ENCODE assay signal across 8 mouse cellular contexts in the genomic region with DNA sequence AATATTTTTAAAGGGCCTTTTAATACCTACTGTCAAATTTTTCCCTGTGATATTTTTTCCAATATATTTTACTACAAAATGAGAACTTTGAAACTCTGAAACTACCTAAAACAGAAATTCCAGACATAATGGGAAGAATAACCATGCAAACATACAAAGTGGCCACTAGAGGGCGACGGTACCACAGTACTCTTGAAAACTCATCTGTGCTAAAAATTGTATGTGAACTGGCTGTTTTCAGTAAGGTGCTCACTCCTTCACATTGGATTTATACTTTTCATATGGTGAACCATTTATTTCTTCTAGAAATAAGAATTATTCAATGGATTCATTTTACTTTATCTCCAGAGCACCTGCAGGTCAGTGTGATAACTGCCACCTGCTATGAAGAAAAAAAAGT. TPM values are rescaled to one million over a fixed set of nuclear protein-coding genes. Genes with fewer than 3 reads are reported as not detected.
A peak's percentile ranks its signal among the peaks of the same experiment; 100 is the strongest.
DNase-seq lines count a peak whose midpoint lies in the region; ATAC-seq and TF ChIP-seq lines count a peak whose summit lies in the region.

No protein-coding gene starts in this region.

- H3K9me3 ChIP-seq in forebrain, embryonic 11.5 days (ENCODE audit: control insufficient read depth, low read length), result no peaks in the 10 kb centered on the region
- no peaks in the 10 kb centered on the region for H3K9me3 ChIP-seq in forebrain, embryonic 16.5 days (ENCODE audit: control insufficient read depth, low read length)
- H3K9me3 ChIP-seq in liver, embryonic 14.5 days (ENCODE audit: control insufficient read depth, low read length), result no peaks in the 10 kb centered on the region

- peak; percentile 65 for DNase-seq in forebrain, embryonic 11.5 days (ENCODE audit: low spot score)
- peak; percentile 13 for DNase-seq in thymus, adult 2 months
- DNase-seq in thymus, adult 18-20 months, result no peak
- DNase-seq in cerebellum, adult 9-10 months, result peak; percentile 61
- DNase-seq in heart, postnatal 4 days, result peak; percentile 37
- peak; percentile 4 to 24 (median 19) for DNase-seq in liver, embryonic 14.5 days (ENCODE audit: low read depth in 3 of 3, low spot score in 3 of 3)
- peak; percentile 63 for DNase-seq in retina, postnatal 1 day

- H3K27me3 ChIP-seq in forebrain, embryonic 11.5 days (ENCODE audit: control insufficient read depth, insufficient read depth, low read length), result no peaks in the 10 kb centered on the region
- no peaks in the 10 kb centered on the region for H3K27me3 ChIP-seq in forebrain, embryonic 16.5 days (replicated peaks; ENCODE audit: control insufficient read depth, insufficient read depth, low read length)
- no peaks in the 10 kb centered on the region for H3K27me3 ChIP-seq in thymus, adult 2 months (ENCODE audit: control insufficient read depth, insufficient read depth, low read length)
- H3K27me3 ChIP-seq in liver, embryonic 14.5 days (ENCODE audit: control insufficient read depth, insufficient read depth, low read length), result no peaks in the 10 kb centered on the region

- no peak for ATAC-seq in forebrain, embryonic 11.5 days (replicated peaks; ENCODE audit: low FRiP score)
- no peak for ATAC-seq in forebrain, embryonic 16.5 days
- no peak for ATAC-seq in liver, embryonic 14.5 days (ENCODE audit: insufficient read depth)

- TF ChIP-seq CTCF in thymus, adult 2 months (IDR thresholded peaks at IDR 0.05; ENCODE audit: borderline replicate concordance, control insufficient read depth, extremely low read depth, insufficient read depth, low read length, poor library complexity), result no peak
- peak; percentile 76 for TF ChIP-seq CTCF in liver, embryonic 14.5 days (IDR thresholded peaks at IDR 0.05; ENCODE audit: low read depth)

- no peak for TF ChIP-seq EP300 in liver, embryonic 14.5 days (IDR thresholded peaks at IDR 0.05; ENCODE audit: low read depth)

- H3K36me3 ChIP-seq in forebrain, embryonic 11.5 days (ENCODE audit: control insufficient read depth, insufficient read depth, low read length), result no peaks in the 10 kb centered on the region
- H3K36me3 ChIP-seq in forebrain, embryonic 16.5 days (ENCODE audit: control insufficient read depth, insufficient read depth), result peaks cover 10% of the 10 kb centered on the region
- H3K36me3 ChIP-seq in thymus, adult 2 months (ENCODE audit: control insufficient read depth, insufficient read depth, low read length), result no peaks in the 10 kb centered on the region
- H3K36me3 ChIP-seq in liver, embryonic 14.5 days (replicated peaks; ENCODE audit: control insufficient read depth, insufficient read depth, low read depth), result no peaks in the 10 kb centered on the region

- H3K4me3 ChIP-seq in forebrain, embryonic 11.5 days (ENCODE audit: low read depth, low read length), result no peak overlapping the region
- H3K4me3 ChIP-seq in forebrain, embryonic 16.5 days (replicated peaks; ENCODE audit: low read length), result no peak overlapping the region
- no peak overlapping the region for H3K4me3 ChIP-seq in thymus, adult 2 months (ENCODE audit: control insufficient read depth, insufficient read depth, low read length)
- H3K4me3 ChIP-seq in liver, embryonic 14.5 days (ENCODE audit: insufficient read depth in 1 of 2, low read depth in 2 of 2, low read length in 2 of 2), result no peak overlapping the region

- H3K4me2 ChIP-seq in forebrain, embryonic 11.5 days (ENCODE audit: low read depth, low read length, severe bottlenecking), result no peak overlapping the region
- no peak overlapping the region for H3K4me2 ChIP-seq in forebrain, embryonic 16.5 days (ENCODE audit: low read length)
- no peak overlapping the region for H3K4me2 ChIP-seq in liver, embryonic 14.5 days (ENCODE audit: low read depth)

- TF ChIP-seq POLR2A in thymus, adult 2 months (IDR thresholded peaks at IDR 0.05; ENCODE audit: control insufficient read depth, extremely low read depth, insufficient read depth, low read length, poor library complexity), result no peak

- H3K27ac ChIP-seq in forebrain, embryonic 11.5 days (ENCODE audit: low read depth, low read length), result no peak overlapping the region
- no peak overlapping the region for H3K27ac ChIP-seq in forebrain, embryonic 16.5 days (ENCODE audit: low read length)
- no peak overlapping the region for H3K27ac ChIP-seq in thymus, adult 2 months (ENCODE audit: control insufficient read depth, insufficient read depth, low read length)
- H3K27ac ChIP-seq in liver, embryonic 14.5 days, result no peak overlapping the region

- WGBS in forebrain, embryonic 11.5 days, result 0% methylated on average over 2 of the region's 2 CpGs
- 0% methylated on average over 2 of the region's 2 CpGs for WGBS in forebrain, embryonic 16.5 days
- WGBS in thymus, adult 2 months, result 0% methylated on average over 2 of the region's 2 CpGs
- WGBS in liver, embryonic 14.5 days (ENCODE audit: insufficient replicate concordance), result 1% methylated on average over 2 of the region's 2 CpGs

- H3K4me1 ChIP-seq in forebrain, embryonic 11.5 days (replicated peaks; ENCODE audit: control insufficient read depth, insufficient read depth, low read length), result no peaks in the 10 kb centered on the region
- H3K4me1 ChIP-seq in forebrain, embryonic 16.5 days (replicated peaks; ENCODE audit: control insufficient read depth, insufficient read depth, low read length), result no peaks in the 10 kb centered on the region
- no peaks in the 10 kb centered on the region for H3K4me1 ChIP-seq in thymus, adult 2 months (replicated peaks; ENCODE audit: control insufficient read depth, insufficient read depth, low read length)
- no peaks in the 10 kb centered on the region for H3K4me1 ChIP-seq in liver, embryonic 14.5 days (replicated peaks; ENCODE audit: control insufficient read depth in 2 of 2, insufficient read depth in 2 of 2, low read length in 1 of 2)

- H3K9ac ChIP-seq in forebrain, embryonic 11.5 days (ENCODE audit: low read length), result no peak overlapping the region
- H3K9ac ChIP-seq in forebrain, embryonic 16.5 days (replicated peaks; ENCODE audit: low read depth, low read length), result no peak overlapping the region
- H3K9ac ChIP-seq in liver, embryonic 14.5 days (replicated peaks), result no peak overlapping the region

RNA-seq across cellular contexts. Expression of a gene that starts 41.5 kb away (rescaled TPM):
- polyA plus RNA-seq in forebrain, embryonic 11.5 days (2014; fragmentation: Nextera tagmentation; extraction: Ambion mirVana), result 25.6 and 26.1 TPM in 2 replicates
- polyA plus RNA-seq in forebrain, embryonic 16.5 days (2015; fragmentation: Nextera tagmentation; extraction: Ambion mirVana), result 10.9 and 12.5 TPM in 2 replicates
- polyA plus RNA-seq in thymus, adult 2 months (2012; rRNA removed), result 13.3 and 16.4 TPM in 2 replicates
- total RNA-seq in heart, postnatal 4 days (2021), result 10 to 100 TPM; 14.3 to 17.1 TPM
- 2.8 and 4.8 TPM in 2 replicates for polyA plus RNA-seq in liver, embryonic 14.5 days (2012; rRNA removed)
- 5.3 and 5.9 TPM in 2 replicates for polyA plus RNA-seq in liver, embryonic 14.5 days (2014; fragmentation: Nextera tagmentation; extraction: Ambion mirVana)

Comparison
In these comparisons a context has a peak if more than half of its experiments do, and no peak if none do; other contexts are left out.
1. DNase-seq: peak in forebrain, embryonic 11.5 days (single experiment), thymus, adult 2 months (single experiment), cerebellum, adult 9-10 months (single experiment), heart, postnatal 4 days (single experiment), liver, embryonic 14.5 days (3 of 3) and retina, postnatal 1 day (single experiment); none in thymus, adult 18-20 months (0 of 2).